Mouse (Mus musculus) heart, embryonic 14.5 days (tissue): ENCODE results near the gene Tns3. TPM values are rescaled to one million over a fixed set of nuclear protein-coding genes. Genes with fewer than 3 reads are reported as not detected.
"Not testable (repeated sequence)": the region's sequence is repeated elsewhere in the genome, so short reads cannot be mapped to it uniquely, and the experiment has no call there.

ENCODE experiments used
- ATAC-seq: fragments of 200-750 bp; cut with Nextera tagmentation; 2 replicates; pipeline ENCODE4 v1.8.0; 2017; ENCODE audit warnings: low read depth, moderate TSS enrichment; ENCODE audit not compliant: insufficient number of reproducible peaks, insufficient read depth, low FRiP score
- H3K27ac ChIP-seq, 2 experiments: fragments of 200-500 bp in 1 of 2; fragments of 300-500 bp in 1 of 2; sonication (generic) in 1 of 2; replicated peaks in 1 of 2; 2 replicates each; pipeline ENCODE4 v1.5.1; 2012 to 2014; ENCODE audit warnings: low read depth in 2 of 2, low read length in 2 of 2, control low read depth in 1 of 2, mild to moderate bottlenecking in 1 of 2, mixed read lengths in 1 of 2; ENCODE audit not compliant: control insufficient read depth in 1 of 2, insufficient read depth in 1 of 2
- H3K27me3 ChIP-seq: fragments of 300-500 bp; sonication (generic); 2 replicates; pipeline ENCODE4 v1.6.1; 2014; ENCODE audit warnings: mild to moderate bottlenecking, low read length, control low read depth; ENCODE audit not compliant: control insufficient read depth, insufficient read depth
- H3K36me3 ChIP-seq: fragments of 300-500 bp; sonication (generic); 2 replicates; pipeline ENCODE4 v1.6.1; 2014; ENCODE audit warnings: mild to moderate bottlenecking, control low read depth, low read length, mixed read lengths; ENCODE audit not compliant: control insufficient read depth, insufficient read depth
- H3K4me1 ChIP-seq, 2 experiments: fragments of 200-500 bp in 1 of 2; fragments of 300-500 bp in 1 of 2; sonication (generic) in 1 of 2; 2 replicates each; pipeline ENCODE4 v1.6.1; 2012 to 2014; ENCODE audit warnings: low read length in 2 of 2, control low read depth in 1 of 2, mixed read lengths in 1 of 2; ENCODE audit not compliant: control insufficient read depth in 2 of 2, insufficient read depth in 2 of 2
- H3K4me2 ChIP-seq: fragments of 300-500 bp; sonication (generic); 2 replicates; pipeline ENCODE4 v1.6.1; 2014; ENCODE audit warnings: mild to moderate bottlenecking, low read length
- H3K4me3 ChIP-seq, 2 experiments: fragments of 200-500 bp in 1 of 2; fragments of 300-500 bp in 1 of 2; sonication (generic) in 1 of 2; 2 replicates each; pipeline ENCODE4 v1.5.1; 2012 to 2014; ENCODE audit warnings: low read length in 2 of 2, mild to moderate bottlenecking in 2 of 2, control low read depth in 1 of 2, low read depth in 1 of 2, moderate library complexity in 1 of 2; ENCODE audit not compliant: control insufficient read depth in 1 of 2, insufficient read depth in 1 of 2
- H3K9ac ChIP-seq: fragments of 300-500 bp; sonication (generic); 2 replicates; pipeline ENCODE4 v1.6.1; 2014; ENCODE audit warnings: mild to moderate bottlenecking, low read length
- H3K9me3 ChIP-seq: fragments of 300-500 bp; sonication (generic); 2 replicates; pipeline ENCODE4 v1.6.1; 2016; ENCODE audit warnings: low read length, control low read depth; ENCODE audit not compliant: control insufficient read depth
- WGBS: fragments of 180-500 bp; shearing (Covaris S2); extraction: QIAGEN DNeasy Blood & Tissue Kit; methylation state at CpG from one replicate; pipeline ENCODE4 v1.1.7; 2014; 5-methylcytosine and 5-hydroxymethylcytosine counted together
- polyA plus RNA-seq: library from polyadenylated mRNA; unstranded; fragments of >200 nt; fragmentation: Nextera tagmentation; extraction: Ambion mirVana; gene quantifications from 2 replicates; pipeline ENCODE4 v1.2.1, GENCODE M21; 2014

Gene Tns3
- polyA plus RNA-seq, 1 experiment from 2014 or later: 14.1 TPM

DNA sequence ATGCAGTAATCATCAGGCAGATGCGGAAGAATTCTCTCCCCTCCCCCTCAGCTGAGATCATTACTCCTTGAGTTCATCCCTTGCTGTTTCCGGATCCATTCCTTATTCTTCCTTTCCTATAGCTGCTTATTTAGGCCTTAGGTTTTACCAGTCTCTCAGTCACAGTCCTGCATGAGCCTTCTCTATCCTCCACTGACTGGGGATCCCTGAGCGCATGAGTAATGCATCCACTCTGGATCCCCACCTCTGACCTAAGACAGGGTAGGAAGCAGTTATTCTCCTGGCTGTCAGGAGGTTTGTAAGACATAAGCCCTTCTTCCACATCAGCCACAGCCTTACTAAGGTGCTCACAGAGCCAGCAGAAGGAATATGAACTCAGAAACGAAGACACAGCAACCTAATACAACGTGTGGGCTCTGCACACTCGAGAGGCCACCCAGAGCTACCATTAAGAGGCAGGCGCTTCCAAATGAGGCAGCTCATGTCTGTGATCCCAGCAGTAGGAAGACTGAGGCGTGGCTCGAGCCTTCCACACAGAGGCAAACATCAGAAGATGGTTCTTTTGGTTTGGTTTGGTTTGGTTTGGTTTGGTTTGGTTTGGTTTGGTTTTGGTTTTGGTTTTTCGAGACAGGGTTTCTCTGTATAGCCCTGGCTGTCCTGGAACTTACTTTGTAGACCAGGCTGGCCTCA, 38.3 kb downstream of the Tns3 start:
- ATAC-seq: no peak
- Histone ChIP-seq H3K9me3 (no peaks in the 10 kb centered on the region), H3K4me2 (no peak overlapping the region), H3K9ac (no peak overlapping the region), H3K27ac (no peak overlapping the region), H3K36me3 (no peaks in the 10 kb centered on the region), H3K4me1 (peaks cover 13 to 26% of the 10 kb centered on the region in 2 experiments; a peak in 3 of 4 replicates), H3K27me3 (no peaks in the 10 kb centered on the region), H3K4me3 (no peak overlapping the region)
- 82% methylated on average over 10 of the region's 10 CpGs for WGBS

DNA sequence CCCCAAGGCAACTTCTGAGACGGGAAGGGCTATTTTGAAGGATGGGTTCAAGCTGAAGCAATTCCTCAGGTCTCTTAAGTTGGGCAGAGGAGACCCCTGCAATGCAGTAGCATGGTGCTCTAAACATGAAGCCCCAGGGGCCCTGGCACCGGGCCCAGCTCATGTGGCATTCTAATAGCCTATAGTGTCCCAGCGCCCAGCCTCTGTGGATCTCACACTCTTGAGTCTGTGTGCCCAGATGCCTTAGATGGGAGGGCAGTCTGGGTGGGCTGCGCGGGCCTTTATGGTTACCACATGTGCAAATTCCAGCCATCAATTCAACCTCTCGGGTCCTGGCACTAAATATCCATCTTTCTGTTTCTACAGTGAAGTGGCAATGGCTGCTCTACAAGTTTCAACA, 38.9 kb downstream of the Tns3 start:
- WGBS: 73% methylated on average over 6 of the region's 6 CpGs
- Histone ChIP-seq H3K27me3 (no peaks in the 10 kb centered on the region), H3K9ac (no peak overlapping the region), H3K4me1 (peaks cover 13 to 26% of the 10 kb centered on the region in 2 experiments; a peak in 3 of 4 replicates), H3K4me3 (no peak overlapping the region), H3K4me2 (no peak overlapping the region), H3K9me3 (no peaks in the 10 kb centered on the region), H3K36me3 (no peaks in the 10 kb centered on the region), H3K27ac (no peak overlapping the region)
- no peak for ATAC-seq

DNA sequence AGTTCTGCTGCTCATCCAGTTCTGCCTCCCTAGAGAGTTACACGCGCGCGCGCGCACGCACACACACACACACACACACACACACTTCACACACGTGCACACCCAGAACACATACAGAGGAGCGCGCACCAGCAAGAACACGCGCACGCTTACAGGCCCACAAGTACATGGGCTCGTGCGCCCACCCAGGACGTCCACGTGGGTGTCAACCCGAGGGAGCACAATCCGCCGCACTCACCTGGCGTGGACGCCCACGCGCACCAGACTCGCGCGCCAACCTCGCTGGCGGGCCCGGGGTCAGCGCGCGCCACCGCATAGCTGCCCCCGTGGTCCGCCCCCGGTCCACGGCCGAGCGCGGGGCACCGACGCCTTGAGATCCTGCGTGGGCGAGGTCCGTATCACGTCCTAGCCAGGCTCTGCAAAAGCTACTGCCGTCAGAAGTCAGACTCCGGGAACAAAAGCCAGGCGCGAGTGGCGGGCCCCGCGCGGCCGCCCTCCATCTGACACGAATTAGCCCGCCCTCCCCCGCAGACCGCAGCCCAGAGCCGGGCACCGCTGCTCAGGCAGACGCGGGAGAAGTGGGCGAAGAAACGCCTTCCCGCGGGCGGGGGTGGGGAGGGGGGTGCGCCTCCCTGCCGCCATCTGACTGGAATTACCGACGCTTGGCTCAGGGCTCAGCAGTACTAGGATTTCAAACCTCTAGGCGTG, 40.0 kb downstream of the Tns3 start:
- ATAC-seq: peak; percentile 54
- H3K4me2 ChIP-seq: peak overlapping the region; percentile 99
- peaks cover 13 to 25% of the 10 kb centered on the region in 2 experiments; a peak in 3 of 4 replicates for H3K4me1 ChIP-seq
- peak overlapping the region in 1 of 2 experiments; percentile 55; a peak in 2 of 4 replicates for H3K27ac ChIP-seq
- WGBS: under 1% methylated on average over 74 of the region's 74 CpGs
- peak overlapping the region; percentile 85 for H3K9ac ChIP-seq
- H3K36me3 ChIP-seq: no peaks in the 10 kb centered on the region
- H3K27me3 ChIP-seq: no peaks in the 10 kb centered on the region
- no peaks in the 10 kb centered on the region for H3K9me3 ChIP-seq
- H3K4me3 ChIP-seq: peak overlapping the region; percentile 70 to 73

DNA sequence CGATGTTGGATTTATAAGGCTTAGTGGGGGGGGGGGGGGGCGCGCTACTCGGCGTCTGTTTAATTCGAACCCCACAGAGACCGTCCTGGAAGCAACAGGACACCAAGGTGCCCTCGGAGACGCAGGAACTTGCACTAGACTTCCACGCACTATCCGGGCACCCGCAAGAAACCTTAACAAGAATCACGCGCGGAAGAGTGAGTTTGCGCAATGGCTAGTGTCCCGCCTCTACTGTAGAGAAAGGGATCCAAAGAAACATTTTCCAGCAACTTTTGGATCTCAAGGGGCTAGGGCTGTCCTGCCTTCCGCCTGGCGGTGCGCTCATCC, 40.5 kb downstream of the Tns3 start:
- H3K27ac ChIP-seq: peak overlapping the region in 1 of 2 experiments; percentile 55; a peak in 1 of 4 replicates
- 3% methylated on average over 20 of the region's 20 CpGs for WGBS

DNA sequence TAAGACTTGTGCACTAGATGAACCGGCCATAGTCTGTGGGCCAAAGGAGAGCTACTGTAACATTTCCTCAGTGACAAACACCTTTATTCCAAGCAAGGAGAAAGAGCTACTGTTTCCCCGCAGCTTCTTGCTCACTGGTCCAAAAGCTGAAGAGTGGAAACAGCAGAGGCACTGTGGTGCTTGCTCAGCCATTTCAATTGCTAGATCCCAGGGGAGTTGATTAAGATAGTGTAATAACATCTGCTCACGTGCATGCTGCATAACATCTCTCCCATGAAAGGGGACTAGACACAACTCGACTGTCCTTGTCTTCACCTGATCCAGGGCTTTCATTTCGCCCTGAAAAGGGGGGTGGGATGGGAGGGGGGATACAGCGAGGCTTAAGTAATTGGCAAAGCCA, 41.7 kb downstream of the Tns3 start:
- no peak for ATAC-seq
- no peak overlapping the region for H3K4me2 ChIP-seq
- no peaks in the 10 kb centered on the region for H3K27me3 ChIP-seq

More for the DNA sequence above, 40.5 kb downstream of the Tns3 start:
- peaks cover 9 to 20% of the 10 kb centered on the region in 2 experiments; a peak in 3 of 4 replicates for H3K4me1 ChIP-seq
- ATAC-seq: 0 out of 2 replicates have a peak, but pooled peaks have one; percentile 25
- no peaks in the 10 kb centered on the region for H3K9me3 ChIP-seq
- H3K36me3 ChIP-seq: no peaks in the 10 kb centered on the region
- no peaks in the 10 kb centered on the region for H3K27me3 ChIP-seq
- H3K4me3 ChIP-seq: peak overlapping the region; percentile 70 to 73
- H3K4me2 ChIP-seq: peak overlapping the region; percentile 99
- H3K9ac ChIP-seq: peak overlapping the region; percentile 85

DNA sequence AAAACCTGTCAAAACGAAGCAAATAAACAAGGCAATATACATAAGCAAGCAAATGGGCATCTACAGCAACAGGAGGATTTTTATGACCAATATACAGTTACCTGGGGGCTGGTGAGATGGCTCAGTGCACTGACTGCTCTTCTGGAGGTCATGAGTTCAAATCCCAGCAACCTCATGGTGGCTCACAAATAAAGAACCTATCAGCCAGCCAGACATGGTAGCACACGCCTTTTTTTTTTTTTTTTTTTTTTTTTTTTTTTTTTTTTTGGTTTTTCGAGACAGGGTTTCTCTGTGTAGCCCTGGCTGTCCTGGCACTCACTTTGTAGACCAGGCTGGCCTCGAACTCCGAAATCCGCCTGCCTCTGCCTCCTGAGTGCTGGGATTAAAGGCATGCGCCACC, 45.2 kb downstream of the Tns3 start:
- not testable (repeated sequence) for H3K9ac ChIP-seq, H3K4me2 ChIP-seq, H3K9me3 ChIP-seq, H3K4me3 ChIP-seq, H3K27ac ChIP-seq, ATAC-seq, H3K36me3 ChIP-seq, H3K27me3 ChIP-seq
- WGBS: 82% methylated on average over 6 of the region's 7 CpGs
- H3K4me1 ChIP-seq: peaks cover 10 to 18% of the 10 kb centered on the region in 2 experiments

More for the DNA sequence above, 41.7 kb downstream of the Tns3 start:
- Histone ChIP-seq H3K9ac (no peak overlapping the region), H3K36me3 (no peaks in the 10 kb centered on the region), H3K4me1 (peaks cover 12 to 22% of the 10 kb centered on the region in 2 experiments), H3K9me3 (no peaks in the 10 kb centered on the region), H3K4me3 (no peak overlapping the region), H3K27ac (no peak overlapping the region)
- WGBS: 68% methylated on average over 6 of the region's 6 CpGs

DNA sequence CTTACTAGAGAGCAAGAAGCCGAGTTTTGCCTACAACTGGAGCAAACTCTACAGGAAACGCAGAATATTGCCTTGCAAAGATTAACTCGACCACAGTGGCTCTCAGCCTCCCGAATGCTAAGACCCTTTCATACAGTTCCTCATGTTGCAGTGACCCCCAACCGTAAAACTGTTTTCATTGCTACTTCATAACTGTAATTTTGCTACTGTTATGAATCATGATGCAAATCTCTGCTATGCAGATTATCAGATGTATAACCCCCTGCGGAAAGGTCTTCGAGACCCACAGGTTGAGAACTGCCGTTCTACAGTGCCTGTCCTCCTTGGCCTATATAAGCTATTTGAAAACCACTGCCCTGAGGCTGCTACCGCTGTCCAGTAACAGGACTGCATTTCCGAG, 46.0 kb downstream of the Tns3 start:
- ATAC-seq: no peak
- 62% methylated on average over 10 of the region's 10 CpGs for WGBS
- peaks cover 10 to 18% of the 10 kb centered on the region in 2 experiments for H3K4me1 ChIP-seq
- H3K27me3 ChIP-seq: no peaks in the 10 kb centered on the region
- H3K4me3 ChIP-seq: no peak overlapping the region
- H3K36me3 ChIP-seq: 0 out of 2 replicates have a peak, but pooled peaks cover 5% of the 10 kb centered on the region
- H3K27ac ChIP-seq: no peak overlapping the region
- H3K4me2 ChIP-seq: no peak overlapping the region
- H3K9me3 ChIP-seq: no peaks in the 10 kb centered on the region
- H3K9ac ChIP-seq: no peak overlapping the region
